Mouse (Mus musculus) T-helper 17 cell (primary cell): ENCODE measurements at regions not wholly inside any gene's neighbourhood (a gene's known extent, or its start where the extent isn't known, plus 50 kb on each side); places are given as distances from the start of the nearest gene placed in this dataset.

Source experiments
- in situ Hi-C, 2 experiments: fragments of 300-600 bp; cut with MboI, MseI; formaldehyde crosslinking; loops; 1 replicate in 1 of 2; 2 replicates in 1 of 2; pipeline ENCODE4 v1.15.1; 2025; ENCODE audit warnings: high pct_unique_total_duplicates in 2 of 2

DNA sequence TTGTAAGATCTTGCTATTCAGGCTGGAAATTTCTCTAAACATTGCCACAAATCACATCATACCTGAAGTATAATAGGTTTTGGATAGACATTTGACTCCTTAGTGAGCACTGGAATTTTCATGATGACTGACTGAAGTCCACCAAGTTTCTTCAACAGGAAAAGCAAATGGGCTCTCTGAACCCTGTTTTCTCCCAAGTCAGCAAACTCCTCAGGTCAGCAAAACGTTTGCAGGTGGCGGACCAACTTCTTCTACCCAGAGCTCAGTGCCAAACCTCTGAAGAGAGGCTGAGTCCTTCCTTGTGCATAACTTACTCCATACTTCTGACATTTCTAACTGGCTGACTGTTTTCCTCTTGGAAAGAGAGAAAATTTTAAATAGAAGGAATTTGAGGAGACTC, 164.2 kb upstream of the Phyhipl start:
- in situ Hi-C loops: loop anchor here in 1 of 2 experiments (10.0 kb wide), 1 partner anchor 625 kb away; no protein-coding TSS in a partner anchor

- in situ Hi-C loops: no loop called here
Observed at GRCm38 (mm10) chr10:70814354-70815131, 158.8 kb upstream of the Phyhipl start.

DNA sequence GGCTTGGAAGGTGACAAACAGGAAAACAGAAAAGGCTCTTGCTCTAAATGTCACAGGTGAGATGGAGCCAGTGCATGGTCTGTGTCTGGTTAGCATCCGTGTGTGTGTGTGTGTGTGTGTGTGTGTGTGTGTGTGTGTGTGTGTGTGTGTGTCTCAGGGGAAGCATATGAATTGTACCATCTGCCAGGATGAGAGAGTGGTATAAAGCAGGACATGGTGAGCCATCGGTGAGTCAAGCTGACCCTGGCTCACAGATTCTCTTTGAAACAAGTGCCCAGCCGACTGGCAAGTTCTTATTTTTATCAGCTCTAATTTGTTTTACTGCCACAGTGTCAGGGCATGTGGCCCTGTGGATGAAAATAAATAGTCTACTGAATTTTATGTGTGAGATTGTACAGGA, 153.6 kb upstream of the Phyhipl start:
- in situ Hi-C loops: no loop called here

DNA sequence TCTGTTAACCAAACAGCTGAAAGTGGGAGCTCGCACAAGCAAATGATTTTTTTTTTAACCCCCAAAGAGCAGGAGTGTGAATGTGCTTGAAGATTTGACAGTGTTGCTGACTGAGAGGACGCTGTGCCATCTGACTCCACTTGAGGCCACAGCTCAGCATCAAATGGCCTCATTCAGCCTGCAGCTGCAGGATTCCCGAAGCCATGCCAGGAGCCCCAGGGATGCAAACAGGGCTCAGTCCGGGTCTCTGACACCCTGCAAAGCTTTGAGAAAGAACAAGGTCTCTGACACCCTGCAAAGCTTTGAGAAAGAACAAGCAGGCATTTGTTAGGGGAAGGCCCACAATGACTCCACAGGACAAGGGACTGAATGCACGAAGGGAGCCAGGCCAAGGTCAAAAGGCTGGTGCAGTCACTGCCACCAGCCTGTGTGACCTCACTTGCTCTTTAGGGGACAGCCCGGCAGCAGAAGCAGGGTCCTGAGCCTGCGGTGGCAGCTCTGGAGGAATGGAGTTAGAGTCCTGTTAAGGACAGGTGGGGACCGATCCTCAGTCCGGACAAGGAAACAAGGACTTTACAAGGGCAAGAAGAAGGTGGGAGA, 151.1 kb upstream of the Phyhipl start:
- in situ Hi-C loops: no loop called here

DNA sequence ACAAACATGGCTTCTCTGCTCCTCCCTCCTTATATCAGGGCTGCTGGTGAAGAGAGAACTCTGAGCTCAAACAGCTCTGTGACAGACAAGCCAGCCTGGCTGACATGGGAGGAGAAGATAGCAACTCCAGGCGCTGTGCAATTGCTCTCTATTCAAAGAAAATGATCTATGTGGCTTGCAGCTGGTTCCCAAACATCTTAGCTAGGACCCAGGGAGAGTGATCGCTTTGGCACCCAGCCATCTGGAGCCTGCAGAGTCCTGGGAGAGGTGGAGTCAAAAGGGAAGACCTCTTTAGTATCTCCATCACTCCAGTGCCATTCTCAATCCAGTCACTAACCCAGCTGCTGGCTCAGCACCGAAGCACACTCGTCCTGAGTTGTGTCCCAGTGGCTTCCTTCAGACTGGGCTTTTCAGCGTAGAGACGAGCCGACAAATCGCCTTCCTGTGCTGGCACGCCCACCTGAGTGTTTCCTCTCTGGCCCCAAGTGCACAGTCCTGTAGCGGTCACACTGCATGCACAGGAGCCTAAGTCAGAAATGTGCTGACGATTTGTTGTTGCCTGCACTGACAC, 145.1 kb upstream of the Phyhipl start:
- in situ Hi-C loops: no loop called here

GRCm38 (mm10) chr10:70799906-70800305, 144.1 kb upstream of the Phyhipl start:
- in situ Hi-C loops: no loop called here

DNA sequence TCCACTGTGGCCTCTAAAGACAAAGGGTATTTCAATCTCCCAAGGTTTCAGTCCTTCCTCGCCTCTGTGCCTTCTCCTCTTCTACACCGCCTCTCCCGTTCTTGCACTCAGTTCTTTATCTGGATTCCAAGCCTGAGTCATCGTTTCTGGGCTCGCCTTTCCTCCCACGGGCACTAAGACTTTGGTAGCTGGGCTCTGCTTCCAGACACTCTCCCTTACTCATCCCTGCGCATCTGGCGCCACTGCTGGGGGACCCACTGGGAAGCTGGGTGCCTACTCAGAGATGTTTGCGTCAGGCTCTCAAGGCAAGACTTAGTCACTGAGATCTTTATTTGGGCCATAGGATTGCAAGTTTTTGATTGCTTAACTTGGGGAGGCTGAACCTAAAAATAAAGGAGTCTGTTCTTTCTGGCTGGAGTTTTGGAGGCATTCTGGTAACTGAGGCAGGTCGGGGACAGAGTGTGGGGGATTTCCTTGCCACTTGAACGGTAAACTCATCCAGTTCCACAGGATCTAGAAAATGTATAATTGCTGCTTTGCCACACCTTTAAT, 143.5 kb upstream of the Phyhipl start:
- in situ Hi-C loops: no loop called here

GRCm38 (mm10) chr10:70788814-70789452, 133.2 kb upstream of the Phyhipl start:
- in situ Hi-C loops: no loop called here

GRCm38 (mm10) chr10:70781036-70781435, 125.3 kb upstream of the Phyhipl start:
- in situ Hi-C loops: no loop called here

DNA sequence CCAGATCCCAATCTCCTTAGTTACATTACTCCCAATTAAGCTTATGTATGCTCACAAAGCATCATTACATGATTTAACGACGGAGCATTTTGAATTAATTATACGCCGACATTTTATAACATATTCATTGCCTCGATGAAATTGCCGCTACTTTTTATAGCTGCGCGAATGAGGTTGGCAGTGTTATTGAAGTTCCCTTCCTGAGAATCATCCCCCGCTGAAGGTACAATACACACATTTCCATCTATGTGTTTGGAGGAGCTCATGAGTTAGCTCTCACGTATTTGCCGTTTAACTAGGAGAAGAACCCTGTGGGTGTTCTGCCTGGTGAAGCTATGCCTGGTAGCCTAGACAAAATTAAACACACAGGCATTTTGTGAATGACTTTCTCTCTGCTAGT, 122.8 kb upstream of the Phyhipl start:
- in situ Hi-C loops: no loop called here

GRCm38 (mm10) chr10:70774571-70774970, 118.8 kb upstream of the Phyhipl start:
- in situ Hi-C loops: loop anchor here in 1 of 2 experiments (25.0 kb wide), 1 partner anchor 1688 kb away; no protein-coding TSS in a partner anchor

DNA sequence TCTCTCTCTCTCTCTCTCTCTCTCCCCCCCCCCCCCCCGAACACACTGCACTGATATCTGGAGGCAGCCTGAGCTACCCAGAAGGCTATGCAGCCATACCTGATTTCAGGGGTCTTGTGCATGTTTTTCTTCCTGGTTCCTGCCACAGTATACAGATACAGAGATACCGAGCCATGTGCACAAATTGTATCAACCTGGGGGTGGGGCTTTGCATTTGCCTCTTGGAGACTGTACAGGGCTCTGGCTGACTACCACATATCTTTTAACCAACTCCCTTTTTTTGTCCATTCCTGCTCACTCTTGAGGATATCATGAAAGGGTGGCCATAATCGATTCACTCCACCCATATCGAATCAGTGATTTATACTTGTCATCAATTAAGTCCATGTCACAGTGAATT, 118.4 kb upstream of the Phyhipl start:
- in situ Hi-C loops: loop anchor here in 1 of 2 experiments (25.0 kb wide), 1 partner anchor 1688 kb away; no protein-coding TSS in a partner anchor

DNA sequence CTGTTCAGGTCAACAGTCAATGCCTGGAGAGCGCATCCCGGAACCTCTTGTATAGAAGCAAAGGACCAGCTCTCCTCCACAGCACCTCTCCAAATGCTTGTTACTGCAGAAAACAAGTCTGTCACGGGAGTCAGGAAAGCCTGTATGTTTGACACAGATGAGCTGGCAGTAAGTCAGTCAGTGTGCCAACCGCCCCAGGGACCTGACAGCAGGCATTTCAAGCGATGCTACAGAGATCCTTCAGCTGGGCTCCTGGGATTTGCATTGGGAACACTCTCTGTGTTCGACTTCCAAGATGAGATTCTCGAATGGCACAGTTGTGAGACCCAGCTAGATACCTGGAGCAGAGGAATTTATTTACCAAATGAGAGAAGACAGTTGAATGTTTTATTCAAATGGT, 111.7 kb upstream of the Phyhipl start:
- in situ Hi-C loops: loop anchor here in 1 of 2 experiments (25.0 kb wide), 1 partner anchor 1695 kb away; no protein-coding TSS in a partner anchor

DNA sequence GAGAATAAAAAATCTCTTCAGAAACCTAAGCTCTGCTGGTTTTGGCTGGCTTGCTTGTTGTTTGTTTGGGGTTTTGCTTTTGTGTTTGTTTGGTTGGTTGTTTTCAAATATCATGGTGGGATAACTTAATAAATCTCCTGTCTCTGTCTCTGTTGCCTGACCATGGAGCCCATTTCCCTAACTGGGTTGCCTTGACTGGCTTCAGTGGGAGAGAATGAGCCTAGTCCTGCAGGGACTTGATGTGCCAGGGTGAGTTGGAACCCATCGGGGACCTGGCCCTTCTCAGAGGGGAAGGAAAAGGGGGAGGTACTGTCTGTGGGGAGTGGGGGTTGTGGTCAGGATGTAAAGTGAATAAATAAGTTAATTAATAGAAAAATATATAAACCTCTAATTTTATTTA, 111.1 kb upstream of the Phyhipl start:
- in situ Hi-C loops: loop anchor here in 1 of 2 experiments (25.0 kb wide), 1 partner anchor 1695 kb away; no protein-coding TSS in a partner anchor

DNA sequence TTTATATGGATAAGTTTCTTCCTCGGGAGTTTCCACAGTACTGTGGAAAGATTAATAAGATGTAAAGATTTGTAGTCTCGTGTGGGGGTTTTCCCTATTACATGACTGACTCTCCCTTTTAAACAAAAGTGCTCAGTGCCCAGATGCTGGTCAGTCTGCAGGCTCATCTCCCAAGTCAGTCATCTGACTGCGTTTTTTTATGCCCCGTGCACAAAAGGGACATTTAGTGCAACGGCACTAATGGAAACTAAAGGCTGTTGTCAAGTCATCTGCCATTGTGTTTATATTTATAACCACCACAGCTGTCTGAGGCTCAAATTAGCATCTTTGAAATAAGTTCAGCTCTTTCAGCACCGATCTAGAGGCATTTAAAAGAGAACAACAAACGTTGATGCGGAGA, 110.7 kb upstream of the Phyhipl start:
- in situ Hi-C loops: loop anchor here in 1 of 2 experiments (25.0 kb wide), 1 partner anchor 1696 kb away; no protein-coding TSS in a partner anchor

DNA sequence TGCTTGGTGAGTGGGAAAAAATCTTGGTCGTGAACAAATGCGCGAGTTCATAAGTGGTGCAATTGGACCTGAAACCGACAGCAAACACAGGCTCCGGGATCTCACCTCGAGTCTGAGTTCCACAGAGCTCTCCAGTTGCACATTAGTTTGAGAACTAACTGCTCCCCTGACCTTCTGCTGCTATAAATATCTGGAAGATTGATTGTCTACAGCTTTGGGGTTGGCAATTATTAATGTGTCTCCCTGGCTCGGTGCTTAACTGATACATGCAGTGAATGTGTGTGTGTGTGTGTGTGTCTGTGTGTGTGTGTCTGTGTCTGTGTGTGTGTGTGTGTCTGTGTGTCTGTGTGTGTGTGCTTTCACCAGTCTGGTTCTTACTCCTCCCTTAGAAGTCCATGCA, 107.4 kb upstream of the Phyhipl start:
- in situ Hi-C loops: loop anchor here in 1 of 2 experiments (25.0 kb wide), 1 partner anchor 1699 kb away; no protein-coding TSS in a partner anchor

GRCm38 (mm10) chr10:70759686-70760085, 103.9 kb upstream of the Phyhipl start:
- in situ Hi-C loops: loop anchor here in 1 of 2 experiments (25.0 kb wide), 1 partner anchor 1703 kb away; no protein-coding TSS in a partner anchor

GRCm38 (mm10) chr10:70751771-70752170, 96.0 kb upstream of the Phyhipl start:
- in situ Hi-C loops: loop anchor here in 1 of 2 experiments (25.0 kb wide), 1 partner anchor 1711 kb away; no protein-coding TSS in a partner anchor

DNA sequence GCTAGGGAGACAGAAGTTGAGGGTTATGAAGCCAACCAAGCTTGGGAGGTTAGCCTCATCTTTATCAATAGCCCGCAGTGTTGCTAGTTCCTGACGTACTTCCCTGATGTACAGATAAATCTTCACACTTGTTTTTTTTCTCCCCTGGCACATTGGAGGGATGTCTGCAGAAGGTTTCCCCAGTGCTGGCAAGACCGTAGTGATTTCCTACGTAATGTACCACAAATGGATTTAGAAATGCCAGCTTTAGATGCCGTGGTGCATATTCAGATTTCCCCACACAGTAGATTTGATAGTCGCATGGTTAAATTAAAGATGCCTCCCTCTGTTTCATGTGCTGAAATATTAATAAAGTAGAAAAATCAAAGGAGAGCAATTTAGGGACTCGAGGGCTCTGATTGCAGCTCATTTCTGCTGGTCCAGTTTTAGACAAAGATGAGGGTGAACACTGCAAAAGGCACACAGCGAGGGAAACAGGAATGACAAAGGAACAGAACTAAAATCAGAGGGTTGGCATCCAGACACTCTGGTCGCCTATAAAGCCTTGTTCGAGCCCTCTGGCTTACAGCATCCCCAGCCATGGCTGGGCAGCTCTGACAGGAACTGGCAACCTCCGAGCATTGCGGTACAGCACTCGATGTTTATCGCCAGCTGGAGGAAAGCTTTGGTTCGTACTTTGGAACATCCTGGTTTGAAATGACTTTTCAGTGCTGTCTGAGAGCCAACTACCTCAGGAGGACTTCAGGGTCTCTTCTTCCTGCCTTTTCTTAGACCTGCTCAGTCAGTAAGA, 94.8 kb upstream of the Phyhipl start:
- in situ Hi-C loops: loop anchor here in 1 of 2 experiments (25.0 kb wide), 1 partner anchor 1712 kb away; no protein-coding TSS in a partner anchor

DNA sequence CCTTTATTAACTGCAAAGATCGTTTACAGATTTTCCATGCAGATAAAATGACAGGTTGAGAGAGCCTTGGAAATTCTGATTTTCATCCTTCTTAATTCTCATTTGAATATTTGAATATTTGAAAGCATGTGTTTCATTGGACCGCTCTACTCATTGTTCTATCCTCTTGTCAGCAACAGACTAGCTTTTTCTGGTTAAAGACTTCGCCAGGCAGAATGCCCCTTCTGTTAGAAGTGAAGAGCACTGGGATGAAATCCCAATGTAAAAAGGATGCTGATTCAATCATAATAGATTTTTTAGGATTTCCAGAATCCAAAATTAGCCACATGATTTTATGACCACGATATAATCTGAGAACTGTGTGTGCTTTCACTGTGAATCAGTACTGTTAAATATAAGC, 90.8 kb upstream of the Phyhipl start:
- in situ Hi-C loops: no loop called here
